Mouse (Mus musculus) forebrain, postnatal 0 days (tissue): ENCODE measurements at regions not wholly inside any gene's neighbourhood (a gene's known extent, or its start where the extent isn't known, plus 50 kb on each side); places are given as distances from the start of the nearest gene placed in this dataset.
A peak's percentile ranks its signal among the peaks of the same experiment; 100 is the strongest.
"Not testable (repeated sequence)": the region's sequence is repeated elsewhere in the genome, so short reads cannot be mapped to it uniquely, and the experiment has no call there.

ENCODE experiments used
- ATAC-seq: fragments of 200-750 bp; cut with Nextera tagmentation; 2 replicates; pipeline ENCODE4 v1.8.0; 2017; ENCODE audit warnings: mild to moderate bottlenecking, moderate library complexity
- DNase-seq: peaks from one replicate; pipeline ENCODE4 v3.0.0-alpha.2; 2015
- H3K27ac ChIP-seq: fragments of 300-500 bp; sonication (generic); 2 replicates; pipeline ENCODE4 v1.5.1; 2014; ENCODE audit warnings: low read depth, mild to moderate bottlenecking, antibody characterized with exemption, low read length, moderate library complexity, mixed read lengths
- H3K27me3 ChIP-seq: fragments of 300-500 bp; sonication (generic); 2 replicates; pipeline ENCODE4 v1.6.1; 2014; ENCODE audit warnings: mild to moderate bottlenecking, low read length, mixed read lengths; ENCODE audit not compliant: insufficient read depth
- H3K36me3 ChIP-seq: fragments of 300-500 bp; sonication (generic); 2 replicates; pipeline ENCODE4 v1.6.1; 2014; ENCODE audit warnings: mild to moderate bottlenecking, moderate library complexity; ENCODE audit not compliant: insufficient read depth
- H3K4me1 ChIP-seq: fragments of 300-500 bp; sonication (generic); 2 replicates; pipeline ENCODE4 v1.6.1; 2014; ENCODE audit warnings: antibody characterized with exemption; ENCODE audit not compliant: insufficient read depth
- H3K4me2 ChIP-seq: fragments of 300-500 bp; sonication (generic); 2 replicates; pipeline ENCODE4 v1.6.1; 2014; ENCODE audit warnings: low read depth, mild to moderate bottlenecking, moderate library complexity
- H3K4me3 ChIP-seq: fragments of 300-500 bp; sonication (generic); 2 replicates; pipeline ENCODE4 v1.5.1; 2014; ENCODE audit warnings: low read depth, low read length, mixed read lengths
- H3K9ac ChIP-seq: fragments of 300-500 bp; sonication (generic); 2 replicates; pipeline ENCODE4 v1.6.1; 2014; ENCODE audit warnings: mild to moderate bottlenecking
- H3K9me3 ChIP-seq: fragments of 300-500 bp; sonication (generic); 2 replicates; pipeline ENCODE4 v1.6.1; 2016; ENCODE audit warnings: low read length
- CTCF ChIP-seq: sonication (generic); IDR thresholded peaks from 2 replicates; pipeline ENCODE4 v1.5.1; 2016; ENCODE audit warnings: antibody characterized with exemption, control low read depth, low read depth
- WGBS: fragments of 180-500 bp; shearing (Covaris S2); extraction: QIAGEN DNeasy Blood & Tissue Kit; methylation state at CpG from one replicate; pipeline ENCODE4 v1.1.7; 2014; 5-methylcytosine and 5-hydroxymethylcytosine counted together

DNA sequence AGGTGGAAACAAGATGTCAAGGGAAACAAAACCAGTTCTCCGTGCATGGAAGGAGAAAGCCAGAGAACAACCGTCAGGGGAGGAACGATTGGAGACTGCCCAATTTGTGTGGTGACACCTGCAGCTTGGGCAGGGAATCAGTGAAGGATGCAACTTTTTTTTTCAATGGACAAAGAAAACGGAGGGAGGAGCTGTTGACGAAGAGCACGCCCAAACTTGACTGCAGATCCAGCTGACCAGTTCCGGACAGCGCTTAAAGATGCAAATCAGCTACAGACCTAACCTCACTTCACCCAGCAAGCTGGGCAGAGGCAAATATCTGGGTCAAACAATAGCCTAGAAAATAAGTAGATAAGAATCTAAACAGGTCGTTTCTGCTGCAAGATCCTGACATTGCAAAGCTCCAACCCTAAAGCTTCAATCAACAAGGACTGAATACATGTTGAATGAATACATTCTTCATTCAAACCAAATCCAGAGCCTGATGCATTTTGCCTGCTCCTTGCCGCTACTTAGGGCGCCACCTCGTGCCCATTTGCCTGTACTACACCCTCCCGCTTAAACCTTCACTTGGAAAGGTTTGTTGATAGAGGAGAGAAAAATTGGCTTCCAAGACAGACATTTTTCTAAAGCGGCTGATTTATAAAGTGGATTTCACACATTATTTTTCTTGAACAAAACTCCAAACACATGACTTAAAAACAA lies 136.2 kb downstream of the Katnal1 start:
- Histone ChIP-seq H3K9me3 (no peaks in the 10 kb centered on the region), H3K27me3 (no peaks in the 10 kb centered on the region; the same call in 1 of the 2 replicates), H3K4me1 (no peaks in the 10 kb centered on the region), H3K4me3 (no peak overlapping the region), H3K27ac (no peak overlapping the region), H3K4me2 (peak overlapping the region; percentile 23), H3K9ac (no peak overlapping the region), H3K36me3 (no peaks in the 10 kb centered on the region)
- peak; percentile 98 for TF ChIP-seq CTCF
- peak; percentile 93 for DNase-seq
- WGBS, result 10% methylated on average over 14 of the region's 14 CpGs
- ATAC-seq, result peak; percentile 49; the same call in 1 of the 2 replicates

DNA sequence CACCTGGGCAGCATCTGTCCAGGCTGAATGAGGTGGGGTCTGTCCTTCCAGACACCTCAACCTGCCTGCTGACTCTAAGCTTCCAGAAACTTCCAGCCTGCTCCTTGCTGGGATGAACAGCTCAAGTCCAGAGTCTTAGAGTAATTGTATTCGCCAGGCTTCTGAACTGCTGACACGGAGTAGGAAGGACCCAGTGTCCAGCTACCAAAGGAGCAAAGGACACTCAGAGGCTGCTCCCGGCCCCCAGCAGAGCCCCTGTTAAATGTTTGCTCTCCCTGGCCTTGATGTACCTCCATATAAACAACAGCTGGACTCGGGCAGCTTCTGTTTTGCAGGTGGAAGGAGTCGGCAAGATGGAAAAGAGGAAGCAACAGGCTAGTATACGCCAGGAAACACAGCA lies 137.5 kb downstream of the Katnal1 start:
- peaks cover 4% of the 10 kb centered on the region for H3K4me1 ChIP-seq
- H3K9me3 ChIP-seq, result no peaks in the 10 kb centered on the region
- no peak overlapping the region for H3K4me2 ChIP-seq
- WGBS, result 79% methylated on average over 6 of the region's 6 CpGs
- H3K9ac ChIP-seq, result no peak overlapping the region
- no peak for ATAC-seq
- H3K27me3 ChIP-seq, result no peaks in the 10 kb centered on the region; the same call in 1 of the 2 replicates
- H3K36me3 ChIP-seq, result no peaks in the 10 kb centered on the region
- no peak overlapping the region for H3K4me3 ChIP-seq
- no peak for TF ChIP-seq CTCF
- DNase-seq, result no peak
- no peak overlapping the region for H3K27ac ChIP-seq

DNA sequence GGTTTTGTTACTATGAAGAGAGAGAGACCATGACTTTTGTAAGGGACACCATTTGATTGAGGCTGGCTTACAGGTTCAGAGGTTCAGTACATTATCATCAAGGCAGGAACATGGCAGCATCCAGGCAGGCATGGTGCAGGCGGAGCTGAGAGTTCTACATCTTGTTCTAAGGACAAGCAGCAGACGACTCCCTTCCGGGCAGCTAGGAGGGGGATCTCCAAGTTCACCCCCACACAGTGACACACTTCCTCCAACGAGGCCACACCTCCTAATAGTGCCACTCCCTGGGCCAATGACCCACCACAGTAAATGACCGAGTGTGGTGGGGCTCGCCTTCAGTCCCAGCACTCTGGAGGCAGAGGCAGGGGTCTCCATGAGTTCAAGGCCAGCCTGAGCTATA lies 138.8 kb downstream of the Katnal1 start:
- not testable (repeated sequence) for ATAC-seq, H3K36me3 ChIP-seq

DNA sequence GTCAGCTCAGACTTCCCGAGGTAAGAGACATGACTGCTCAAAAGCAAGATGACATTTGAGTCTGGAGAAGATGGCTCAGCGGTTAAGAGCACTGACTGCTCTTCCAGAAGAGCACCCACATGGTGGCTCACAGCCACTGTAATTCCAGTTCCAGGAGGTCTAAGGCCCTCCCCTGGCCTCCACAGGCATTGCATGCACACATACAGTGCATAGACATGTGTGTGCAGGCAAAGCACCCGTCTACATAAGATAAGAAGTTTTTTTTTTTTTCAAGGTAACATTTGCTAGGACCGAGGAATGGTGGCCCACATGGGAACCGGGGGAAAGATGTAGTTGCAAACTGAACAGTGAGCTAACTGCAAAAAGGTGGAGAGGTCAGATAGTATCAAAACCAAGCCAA lies 139.3 kb downstream of the Katnal1 start:
- Histone ChIP-seq H3K27me3 (no peaks in the 10 kb centered on the region), H3K27ac (no peak overlapping the region), H3K4me3 (no peak overlapping the region), H3K36me3 (no peaks in the 10 kb centered on the region), H3K4me2 (no peak overlapping the region), H3K9me3 (no peaks in the 10 kb centered on the region), H3K4me1 (peaks cover 7% of the 10 kb centered on the region), H3K9ac (no peak overlapping the region)
- DNase-seq (no peak), ATAC-seq (no peak; the same call in 1 of the 2 replicates)
- TF ChIP-seq CTCF, result peak; percentile 36; the same call in 1 of the 2 replicates
- WGBS, result 83% methylated on average over 5 of the region's 5 CpGs

More for the DNA sequence above, 138.8 kb downstream of the Katnal1 start:
- H3K27ac ChIP-seq, H3K9me3 ChIP-seq, H3K4me1 ChIP-seq, H3K9ac ChIP-seq, DNase-seq, H3K4me2 ChIP-seq, H3K4me3 ChIP-seq, H3K27me3 ChIP-seq: not testable (repeated sequence)
- 91% methylated on average over 6 of the region's 6 CpGs for WGBS

DNA sequence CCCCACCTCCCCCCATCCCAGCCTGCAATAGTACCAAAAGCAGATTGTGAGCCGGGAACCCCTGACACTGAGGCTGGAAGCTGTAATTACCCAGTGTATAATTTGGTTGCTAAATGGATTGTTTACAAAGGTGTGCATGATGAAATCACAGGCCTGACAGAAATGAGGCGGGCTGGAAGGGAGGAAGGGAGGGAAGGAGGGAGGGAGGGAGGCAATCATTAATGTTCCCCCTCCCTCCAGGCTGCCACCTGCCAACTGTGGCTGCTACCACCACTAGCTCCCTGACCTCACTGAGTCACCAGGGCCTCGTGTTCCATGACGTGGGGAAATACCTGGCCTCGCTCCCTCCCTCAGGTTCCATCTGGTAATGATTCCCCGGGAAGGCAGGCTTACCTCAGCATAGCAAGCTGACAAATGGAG lies 140.0 kb downstream of the Katnal1 start:
- peaks cover 7% of the 10 kb centered on the region for H3K4me1 ChIP-seq
- H3K27me3 ChIP-seq, result no peaks in the 10 kb centered on the region
- H3K36me3 ChIP-seq, result no peaks in the 10 kb centered on the region
- no peak overlapping the region for H3K4me3 ChIP-seq
- DNase-seq (no peak), ATAC-seq (peak; percentile 64; the same call in 1 of the 2 replicates)
- no peak overlapping the region for H3K27ac ChIP-seq
- 42% methylated on average over 6 of the region's 6 CpGs for WGBS
- TF ChIP-seq CTCF, result no peak
- H3K9ac ChIP-seq, result no peak overlapping the region
- no peak overlapping the region for H3K4me2 ChIP-seq
- no peaks in the 10 kb centered on the region for H3K9me3 ChIP-seq

DNA sequence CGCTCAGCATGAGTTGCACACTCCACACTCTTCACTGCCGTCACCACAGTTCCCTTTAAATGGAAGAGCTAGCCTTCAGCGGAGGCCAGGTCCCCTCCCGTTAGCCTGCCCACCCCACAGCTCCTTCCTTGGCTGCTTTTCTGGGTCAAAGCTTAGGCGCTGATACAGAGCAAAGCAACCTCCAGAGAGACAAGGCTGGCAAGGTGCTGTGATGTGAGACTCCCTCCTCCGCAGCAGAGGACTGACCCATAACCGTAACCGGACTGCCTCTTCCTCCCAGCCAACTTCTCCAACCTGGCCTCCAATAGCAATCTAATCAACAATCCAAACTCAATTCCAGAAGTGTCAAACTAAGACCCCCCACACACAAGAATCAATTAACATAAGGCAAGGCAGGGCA lies 140.4 kb downstream of the Katnal1 start:
- no peaks in the 10 kb centered on the region for H3K36me3 ChIP-seq
- no peaks in the 10 kb centered on the region for H3K9me3 ChIP-seq
- H3K4me3 ChIP-seq, result no peak overlapping the region
- H3K27ac ChIP-seq, result no peak overlapping the region
- DNase-seq, result no peak
- no peaks in the 10 kb centered on the region for H3K27me3 ChIP-seq
- no peak overlapping the region for H3K9ac ChIP-seq
- TF ChIP-seq CTCF, result no peak
- ATAC-seq, result no peak
- H3K4me1 ChIP-seq, result peaks cover 7% of the 10 kb centered on the region
- 81% methylated on average over 8 of the region's 8 CpGs for WGBS
- no peak overlapping the region for H3K4me2 ChIP-seq

DNA sequence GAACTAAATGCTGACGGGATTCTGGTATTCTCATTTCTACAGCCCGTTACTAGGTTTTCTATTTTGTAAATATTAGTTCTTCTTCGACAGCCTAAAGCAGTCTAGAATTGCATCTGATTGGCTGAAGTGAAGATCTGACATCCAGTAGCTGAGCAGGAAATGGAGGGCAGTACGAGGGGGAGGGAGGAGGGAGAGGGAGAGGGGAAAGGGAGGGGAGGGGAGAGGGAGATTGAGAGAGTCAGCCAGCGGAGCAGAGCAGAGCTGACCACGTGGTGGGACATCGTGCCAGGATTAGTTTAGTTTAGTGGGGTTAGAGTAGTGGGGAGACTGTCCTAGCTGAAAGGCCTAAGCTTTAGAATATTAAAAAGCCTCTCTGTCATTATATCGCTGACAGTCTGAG lies 141.8 kb downstream of the Katnal1 start:
- peaks cover 7% of the 10 kb centered on the region for H3K4me1 ChIP-seq
- H3K4me2 ChIP-seq, result no peak overlapping the region
- DNase-seq, result peak; percentile 24
- ATAC-seq, result peak; percentile 80
- no peak overlapping the region for H3K4me3 ChIP-seq
- H3K9me3 ChIP-seq, result no peaks in the 10 kb centered on the region
- 18% methylated on average over 8 of the region's 8 CpGs for WGBS
- no peaks in the 10 kb centered on the region for H3K36me3 ChIP-seq
- no peaks in the 10 kb centered on the region for H3K27me3 ChIP-seq
- no peak overlapping the region for H3K9ac ChIP-seq
- no peak overlapping the region for H3K27ac ChIP-seq
- TF ChIP-seq CTCF, result no peak

DNA sequence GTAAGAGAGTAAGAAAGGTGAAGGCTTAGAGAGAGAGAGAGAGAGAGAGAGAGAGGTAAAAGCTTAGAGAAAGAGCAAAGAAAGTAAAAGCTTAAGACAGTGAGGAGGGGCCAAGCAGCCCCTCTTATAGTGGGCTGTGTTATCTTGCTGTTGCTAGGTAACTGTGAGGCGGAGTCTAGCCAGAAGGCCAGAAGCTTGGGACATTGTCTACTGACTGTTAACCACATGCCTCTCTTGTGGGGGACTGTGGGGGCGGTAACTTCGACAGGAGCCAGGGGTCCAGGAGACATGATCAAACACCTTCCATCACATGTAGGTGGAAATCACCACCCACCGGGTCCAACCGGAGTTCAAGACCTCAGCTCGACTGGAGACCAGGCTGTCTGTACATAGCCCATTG lies 148.0 kb downstream of the Katnal1 start:
- 60% methylated on average over 6 of the region's 6 CpGs for WGBS
- not testable (repeated sequence) for H3K4me1 ChIP-seq, H3K9me3 ChIP-seq, H3K4me2 ChIP-seq, DNase-seq, ATAC-seq, H3K4me3 ChIP-seq, H3K27me3 ChIP-seq, H3K27ac ChIP-seq, H3K9ac ChIP-seq, H3K36me3 ChIP-seq
